Mouse (Mus musculus) stomach, embryonic 15.5 days (tissue): Measurements from ENCODE around the gene Epha4. TPM values are rescaled to one million over a fixed set of nuclear protein-coding genes. Genes with fewer than 3 reads are reported as not detected.

ENCODE experiments used
- ATAC-seq: fragments of 200-750 bp; cut with Nextera tagmentation; 2 replicates; pipeline ENCODE4 v1.8.0; 2017; ENCODE audit warnings: low read depth, moderate number of reproducible peaks, moderate TSS enrichment; ENCODE audit not compliant: insufficient read depth, low FRiP score
- H3K27ac ChIP-seq: fragments of 300-500 bp; sonication (generic); 2 replicates; pipeline ENCODE4 v1.5.1; 2015; ENCODE audit warnings: mild to moderate bottlenecking, inconsistent platforms
- H3K27me3 ChIP-seq: fragments of 300-500 bp; sonication (generic); replicated peaks from 2 replicates; pipeline ENCODE4 v1.6.1; 2015; ENCODE audit warnings: inconsistent platforms
- H3K36me3 ChIP-seq: fragments of 300-500 bp; sonication (generic); 2 replicates; pipeline ENCODE4 v1.6.1; 2015; ENCODE audit warnings: inconsistent platforms
- H3K4me1 ChIP-seq: fragments of 300-500 bp; sonication (generic); 2 replicates; pipeline ENCODE4 v1.6.1; 2015; ENCODE audit warnings: inconsistent platforms
- H3K4me2 ChIP-seq: fragments of 300-500 bp; sonication (generic); 2 replicates; pipeline ENCODE4 v1.6.1; 2015; ENCODE audit warnings: mild to moderate bottlenecking, inconsistent platforms
- H3K4me3 ChIP-seq: fragments of 300-500 bp; sonication (generic); replicated peaks from 2 replicates; pipeline ENCODE4 v1.5.1; 2015; ENCODE audit warnings: inconsistent platforms
- H3K9ac ChIP-seq: fragments of 300-500 bp; sonication (generic); 2 replicates; pipeline ENCODE4 v1.6.1; 2015; ENCODE audit warnings: inconsistent platforms
- H3K9me3 ChIP-seq: fragments of 300-500 bp; sonication (generic); 2 replicates; pipeline ENCODE4 v1.6.1; 2016; ENCODE audit warnings: inconsistent platforms
- WGBS: fragments of 180-500 bp; shearing (Covaris S2); methylation state at CpG from one replicate; pipeline ENCODE4 v1.1.7; 2015; 5-methylcytosine and 5-hydroxymethylcytosine counted together
- polyA plus RNA-seq: library from polyadenylated mRNA; unstranded; fragments of >200 nt; fragmentation: Nextera tagmentation; extraction: Ambion mirVana; gene quantifications from 2 replicates; pipeline ENCODE4 v1.2.1, GENCODE M21; 2015

Gene Epha4
- polyA plus RNA-seq, 1 experiment from 2014 or later, result 11.8 TPM

- ATAC-seq, result no peak
- no peak overlapping the region for H3K4me2 ChIP-seq
Observed at GRCm38 (mm10) chr1:77410716-77411115, 104.2 kb downstream of the Epha4 start.

GRCm38 (mm10) chr1:77410153-77410552 lies 104.7 kb downstream of the Epha4 start:
- H3K9ac ChIP-seq, result no peak overlapping the region
- 84% methylated on average over 3 of the region's 3 CpGs for WGBS
- H3K27me3 ChIP-seq, result no peaks in the 10 kb centered on the region
- no peak for ATAC-seq
- no peak overlapping the region for H3K27ac ChIP-seq
- no peaks in the 10 kb centered on the region for H3K4me1 ChIP-seq
- H3K4me2 ChIP-seq, result no peak overlapping the region
- H3K9me3 ChIP-seq, result no peaks in the 10 kb centered on the region
- H3K4me3 ChIP-seq, result no peak overlapping the region
- H3K36me3 ChIP-seq, result no peaks in the 10 kb centered on the region

More at GRCm38 (mm10) chr1:77410716-77411115, 104.2 kb downstream of the Epha4 start:
- no peaks in the 10 kb centered on the region for H3K4me1 ChIP-seq
- no peaks in the 10 kb centered on the region for H3K36me3 ChIP-seq
- no peak overlapping the region for H3K9ac ChIP-seq
- H3K4me3 ChIP-seq, result no peak overlapping the region
- WGBS, result 91% methylated on average over 2 of the region's 2 CpGs
- H3K27ac ChIP-seq, result no peak overlapping the region
- no peaks in the 10 kb centered on the region for H3K27me3 ChIP-seq
- H3K9me3 ChIP-seq, result no peaks in the 10 kb centered on the region

GRCm38 (mm10) chr1:77409509-77409908 lies 105.4 kb downstream of the Epha4 start:
- Histone ChIP-seq H3K27me3 (no peaks in the 10 kb centered on the region), H3K4me2 (no peak overlapping the region), H3K9me3 (no peaks in the 10 kb centered on the region), H3K27ac (no peak overlapping the region), H3K9ac (no peak overlapping the region), H3K4me1 (no peaks in the 10 kb centered on the region), H3K4me3 (no peak overlapping the region), H3K36me3 (no peaks in the 10 kb centered on the region)
- no peak for ATAC-seq
- WGBS, result 68% methylated on average over 8 of the region's 8 CpGs

- ATAC-seq, result no peak
- Histone ChIP-seq H3K27me3 (no peaks in the 10 kb centered on the region), H3K4me3 (no peak overlapping the region), H3K27ac (no peak overlapping the region), H3K36me3 (no peaks in the 10 kb centered on the region), H3K9me3 (no peaks in the 10 kb centered on the region), H3K4me1 (no peaks in the 10 kb centered on the region), H3K9ac (no peak overlapping the region), H3K4me2 (no peak overlapping the region)
- 40% methylated on average over 9 of the region's 9 CpGs for WGBS
Observed at GRCm38 (mm10) chr1:77407417-77407816, 107.5 kb downstream of the Epha4 start.

- Histone ChIP-seq H3K4me1 (no peaks in the 10 kb centered on the region), H3K27me3 (no peaks in the 10 kb centered on the region), H3K27ac (no peak overlapping the region), H3K4me2 (no peak overlapping the region), H3K9me3 (no peaks in the 10 kb centered on the region), H3K4me3 (no peak overlapping the region), H3K9ac (no peak overlapping the region), H3K36me3 (no peaks in the 10 kb centered on the region)
- 79% methylated on average over 9 of the region's 9 CpGs for WGBS
- ATAC-seq, result no peak
Observed at GRCm38 (mm10) chr1:77406631-77407030, 108.3 kb downstream of the Epha4 start.

GRCm38 (mm10) chr1:77404537-77404936 lies 110.4 kb downstream of the Epha4 start:
- no peak overlapping the region for H3K27ac ChIP-seq
- no peak for ATAC-seq
- 65% methylated on average over 10 of the region's 10 CpGs for WGBS

GRCm38 (mm10) chr1:77402942-77403341 lies 111.9 kb downstream of the Epha4 start:
- Histone ChIP-seq H3K27me3 (no peaks in the 10 kb centered on the region), H3K4me3 (no peak overlapping the region), H3K4me2 (no peak overlapping the region), H3K27ac (no peak overlapping the region), H3K9me3 (no peaks in the 10 kb centered on the region), H3K4me1 (no peaks in the 10 kb centered on the region), H3K9ac (no peak overlapping the region), H3K36me3 (no peaks in the 10 kb centered on the region)
- 53% methylated on average over 4 of the region's 4 CpGs for WGBS
- ATAC-seq, result no peak

More at GRCm38 (mm10) chr1:77404537-77404936, 110.4 kb downstream of the Epha4 start:
- Histone ChIP-seq H3K27me3 (no peaks in the 10 kb centered on the region), H3K4me2 (no peak overlapping the region), H3K9ac (no peak overlapping the region), H3K4me1 (no peaks in the 10 kb centered on the region), H3K4me3 (no peak overlapping the region), H3K9me3 (no peaks in the 10 kb centered on the region), H3K36me3 (no peaks in the 10 kb centered on the region)

- no peaks in the 10 kb centered on the region for H3K36me3 ChIP-seq
- no peak overlapping the region for H3K4me2 ChIP-seq
- WGBS, result 60% methylated on average over 1 of the region's 1 CpGs
- H3K27me3 ChIP-seq, result no peaks in the 10 kb centered on the region
- no peak overlapping the region for H3K4me3 ChIP-seq
- ATAC-seq, result no peak
- H3K27ac ChIP-seq, result no peak overlapping the region
- H3K9me3 ChIP-seq, result no peaks in the 10 kb centered on the region
- no peaks in the 10 kb centered on the region for H3K4me1 ChIP-seq
- no peak overlapping the region for H3K9ac ChIP-seq
Observed at GRCm38 (mm10) chr1:77401465-77401864, 113.4 kb downstream of the Epha4 start.

GRCm38 (mm10) chr1:77391590-77391989 lies 123.3 kb downstream of the Epha4 start:
- Histone ChIP-seq H3K9me3 (no peaks in the 10 kb centered on the region), H3K4me2 (no peak overlapping the region), H3K27me3 (no peaks in the 10 kb centered on the region), H3K4me3 (no peak overlapping the region), H3K4me1 (no peaks in the 10 kb centered on the region), H3K36me3 (no peaks in the 10 kb centered on the region), H3K9ac (no peak overlapping the region), H3K27ac (no peak overlapping the region)
- ATAC-seq, result no peak
- 84% methylated on average over 6 of the region's 6 CpGs for WGBS

- H3K27me3 ChIP-seq, result no peaks in the 10 kb centered on the region
- no peak overlapping the region for H3K4me3 ChIP-seq
- no peaks in the 10 kb centered on the region for H3K9me3 ChIP-seq
- H3K4me2 ChIP-seq, result no peak overlapping the region
- no peaks in the 10 kb centered on the region for H3K4me1 ChIP-seq
- no peaks in the 10 kb centered on the region for H3K36me3 ChIP-seq
- H3K9ac ChIP-seq, result no peak overlapping the region
- H3K27ac ChIP-seq, result no peak overlapping the region
- 90% methylated on average over 2 of the region's 2 CpGs for WGBS
- ATAC-seq, result no peak
Observed at GRCm38 (mm10) chr1:77389069-77389468, 125.8 kb downstream of the Epha4 start.

- no peak for ATAC-seq
- Histone ChIP-seq H3K9ac (no peak overlapping the region), H3K36me3 (no peaks in the 10 kb centered on the region), H3K27me3 (no peaks in the 10 kb centered on the region), H3K4me2 (no peak overlapping the region), H3K4me1 (no peaks in the 10 kb centered on the region), H3K9me3 (no peaks in the 10 kb centered on the region), H3K4me3 (no peak overlapping the region), H3K27ac (no peak overlapping the region)
- 61% methylated on average over 4 of the region's 4 CpGs for WGBS
Observed at GRCm38 (mm10) chr1:77388556-77388955, 126.3 kb downstream of the Epha4 start.

GRCm38 (mm10) chr1:77385613-77386012 lies 129.3 kb downstream of the Epha4 start:
- ATAC-seq, result no peak

GRCm38 (mm10) chr1:77383466-77383865 lies 131.4 kb downstream of the Epha4 start:
- Histone ChIP-seq H3K9me3 (no peaks in the 10 kb centered on the region), H3K4me3 (no peak overlapping the region), H3K9ac (no peak overlapping the region), H3K4me2 (no peak overlapping the region), H3K4me1 (no peaks in the 10 kb centered on the region), H3K27me3 (no peaks in the 10 kb centered on the region), H3K27ac (no peak overlapping the region), H3K36me3 (no peaks in the 10 kb centered on the region)
- WGBS, result 81% methylated on average over 11 of the region's 11 CpGs
- ATAC-seq, result no peak

More at GRCm38 (mm10) chr1:77385613-77386012, 129.3 kb downstream of the Epha4 start:
- Histone ChIP-seq H3K36me3 (no peaks in the 10 kb centered on the region), H3K9me3 (no peaks in the 10 kb centered on the region), H3K9ac (no peak overlapping the region), H3K27ac (no peak overlapping the region), H3K4me1 (no peaks in the 10 kb centered on the region), H3K4me2 (no peak overlapping the region), H3K27me3 (no peaks in the 10 kb centered on the region), H3K4me3 (no peak overlapping the region)
- 81% methylated on average over 8 of the region's 8 CpGs for WGBS
